Mouse (Mus musculus) kidney, embryonic 15.5 days (tissue): ENCODE results near the gene Vasn. TPM values are rescaled to one million over a fixed set of nuclear protein-coding genes. Genes with fewer than 3 reads are reported as not detected.

Source experiments
- ATAC-seq: fragments of 200-750 bp; cut with Nextera tagmentation; replicated peaks from 2 replicates; pipeline ENCODE4 v1.8.0; 2017; ENCODE audit warnings: moderate TSS enrichment; ENCODE audit not compliant: low FRiP score
- H3K27ac ChIP-seq: fragments of 300-500 bp; sonication (generic); 2 replicates; pipeline ENCODE4 v1.5.1; 2015; ENCODE audit warnings: mild to moderate bottlenecking, inconsistent platforms
- H3K27me3 ChIP-seq: fragments of 300-500 bp; sonication (generic); 2 replicates; pipeline ENCODE4 v1.6.1; 2015; ENCODE audit warnings: inconsistent platforms
- H3K36me3 ChIP-seq: fragments of 300-500 bp; sonication (generic); 2 replicates; pipeline ENCODE4 v1.6.1; 2015; ENCODE audit warnings: inconsistent platforms
- H3K4me1 ChIP-seq: fragments of 300-500 bp; sonication (generic); 2 replicates; pipeline ENCODE4 v1.6.1; 2015; ENCODE audit warnings: inconsistent platforms
- H3K4me2 ChIP-seq: fragments of 300-500 bp; sonication (generic); 2 replicates; pipeline ENCODE4 v1.6.1; 2015; ENCODE audit warnings: moderate library complexity, mild to moderate bottlenecking, inconsistent platforms
- H3K4me3 ChIP-seq: fragments of 300-500 bp; sonication (generic); replicated peaks from 2 replicates; pipeline ENCODE4 v1.5.1; 2015; ENCODE audit warnings: mild to moderate bottlenecking, inconsistent platforms
- H3K9ac ChIP-seq: fragments of 300-500 bp; sonication (generic); 2 replicates; pipeline ENCODE4 v1.6.1; 2015; ENCODE audit warnings: mild to moderate bottlenecking, inconsistent platforms
- H3K9me3 ChIP-seq: fragments of 300-500 bp; sonication (generic); replicated peaks from 2 replicates; pipeline ENCODE4 v1.6.1; 2016; ENCODE audit warnings: inconsistent platforms
- WGBS: fragments of 180-500 bp; shearing (Covaris S2); methylation state at CpG from one replicate; pipeline ENCODE4 v1.1.7; 2015; ENCODE audit warnings: mixed read lengths; 5-methylcytosine and 5-hydroxymethylcytosine counted together
- polyA plus RNA-seq: library from polyadenylated mRNA; unstranded; fragments of >200 nt; fragmentation: Nextera tagmentation; extraction: Ambion mirVana; gene quantifications from 2 replicates; pipeline ENCODE4 v1.2.1, GENCODE M21; 2015

Gene Vasn
- polyA plus RNA-seq, 1 experiment from 2014 or later = 23.5 TPM

DNA sequence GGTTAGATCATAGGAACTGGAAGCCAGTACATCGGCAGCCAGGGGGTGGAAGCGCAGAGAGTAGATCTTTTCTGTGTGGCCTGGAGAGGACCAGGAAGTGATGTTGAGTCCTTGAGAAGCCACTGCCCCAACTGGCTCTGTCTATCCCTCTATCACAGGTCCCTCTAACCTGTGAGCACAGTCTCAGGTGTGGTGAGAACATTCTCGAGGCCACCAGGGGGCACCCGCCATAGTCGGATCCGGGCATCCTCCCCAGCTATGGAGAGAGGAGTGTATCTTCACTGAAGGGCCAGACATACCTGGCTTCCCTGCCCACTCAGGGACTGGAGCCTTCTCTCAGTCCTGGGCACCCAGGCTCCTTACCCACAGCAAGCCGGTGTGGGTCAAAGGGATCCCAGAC is 7.7 kb upstream of the Vasn start:
- Histone ChIP-seq H3K9ac (no peak overlapping the region), H3K4me1 (peaks cover 12% of the 10 kb centered on the region), H3K4me2 (no peak overlapping the region), H3K36me3 (peaks cover 37% of the 10 kb centered on the region), H3K4me3 (no peak overlapping the region), H3K9me3 (no peaks in the 10 kb centered on the region), H3K27ac (peak overlapping the region; percentile 14; the same call in 1 of the 2 replicates), H3K27me3 (no peaks in the 10 kb centered on the region)
- WGBS = 48% methylated on average over 7 of the region's 7 CpGs
- ATAC-seq = no peak

DNA sequence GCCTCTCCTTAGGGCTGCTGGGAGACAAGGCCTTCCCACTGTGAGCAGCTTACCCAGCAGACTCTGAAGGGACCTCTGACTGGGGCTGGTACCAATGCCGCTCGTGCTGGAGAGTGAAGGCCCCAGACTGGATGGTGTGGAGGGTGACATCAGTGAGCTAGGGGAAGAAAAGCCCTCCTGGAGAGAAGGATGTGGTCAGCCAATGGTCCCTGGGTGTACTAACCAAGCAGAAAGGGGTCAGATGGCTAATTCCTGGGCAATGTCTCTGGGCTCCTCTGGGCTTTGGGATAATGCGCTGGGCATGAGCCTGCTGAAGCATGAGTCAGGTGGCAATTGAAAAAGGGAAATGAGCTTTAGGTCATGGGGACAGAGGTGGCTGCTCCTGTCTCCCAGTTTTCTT is 6.1 kb upstream of the Vasn start:
- Histone ChIP-seq H3K27ac (no peak overlapping the region), H3K9ac (no peak overlapping the region), H3K9me3 (no peaks in the 10 kb centered on the region), H3K27me3 (no peaks in the 10 kb centered on the region), H3K4me1 (0 out of 2 replicates have a peak, but pooled peaks cover 7% of the 10 kb centered on the region), H3K36me3 (peaks cover 30% of the 10 kb centered on the region), H3K4me3 (no peak overlapping the region), H3K4me2 (no peak overlapping the region)
- 91% methylated on average over 3 of the region's 3 CpGs for WGBS
- no peak for ATAC-seq

DNA sequence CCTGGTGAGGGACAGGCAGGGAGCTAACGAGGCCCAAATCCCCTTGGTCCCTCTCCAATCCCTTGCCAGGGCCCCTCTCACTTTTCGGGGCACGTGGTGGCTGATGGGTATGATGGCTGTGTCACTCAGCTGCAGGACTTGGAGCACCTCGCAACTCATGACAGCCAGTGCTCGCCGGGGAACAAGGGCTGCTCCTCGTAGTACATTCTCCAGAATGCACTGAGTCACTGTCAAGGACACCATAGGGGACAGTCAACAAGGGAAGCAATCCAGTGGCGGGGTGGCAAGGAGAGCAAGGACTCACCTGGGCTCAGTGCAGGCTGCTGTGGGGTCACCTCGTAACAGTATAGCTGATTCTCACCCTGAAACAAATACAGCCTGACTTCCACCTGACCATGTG is 5.1 kb upstream of the Vasn start:
- Histone ChIP-seq H3K4me2 (no peak overlapping the region), H3K9me3 (no peaks in the 10 kb centered on the region), H3K27me3 (no peaks in the 10 kb centered on the region), H3K9ac (no peak overlapping the region), H3K36me3 (peaks cover 30% of the 10 kb centered on the region), H3K4me1 (peaks cover 15% of the 10 kb centered on the region), H3K27ac (no peak overlapping the region), H3K4me3 (no peak overlapping the region)
- ATAC-seq = no peak
- WGBS = 78% methylated on average over 9 of the region's 9 CpGs

- no peak for ATAC-seq
- 65% methylated on average over 4 of the region's 4 CpGs for WGBS
- H3K4me3 ChIP-seq = no peak overlapping the region
- no peak overlapping the region for H3K27ac ChIP-seq
- H3K4me2 ChIP-seq = no peak overlapping the region
- peaks cover 16% of the 10 kb centered on the region for H3K4me1 ChIP-seq
- H3K9me3 ChIP-seq = no peaks in the 10 kb centered on the region
- 0 out of 2 replicates have a peak overlapping the region, but pooled peaks have one; percentile 21 for H3K9ac ChIP-seq
- H3K27me3 ChIP-seq = no peaks in the 10 kb centered on the region
- H3K36me3 ChIP-seq = peaks cover 30% of the 10 kb centered on the region
Measured at GRCm38 (mm10) chr16:4635760-4636159, 4.0 kb upstream of the Vasn start.

DNA sequence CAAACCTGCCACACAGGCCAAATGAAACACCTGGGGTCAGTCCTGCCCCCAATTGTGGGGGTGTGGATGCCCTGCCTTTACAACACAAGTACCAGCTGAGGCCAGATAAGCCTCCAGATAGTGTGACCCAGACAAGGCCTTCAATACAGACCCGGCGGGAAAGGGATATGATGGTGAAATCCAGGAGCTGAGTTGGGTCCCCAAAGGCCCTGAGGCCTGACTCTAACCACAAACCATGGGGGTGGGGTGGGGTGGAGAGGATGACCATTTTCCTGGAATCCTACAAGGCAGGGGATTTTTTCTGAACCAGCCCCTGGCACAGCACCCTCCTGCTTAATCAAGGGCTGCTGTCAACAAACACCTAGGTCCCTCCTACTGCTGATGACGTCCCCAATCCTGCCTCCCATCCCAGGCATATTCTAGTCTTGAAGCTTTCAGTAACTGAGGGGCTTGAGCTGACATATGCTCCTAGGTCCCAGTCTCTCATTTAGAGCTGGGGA is 800 bp upstream of the Vasn start:
- no peak overlapping the region for H3K4me3 ChIP-seq
- peaks cover 13% of the 10 kb centered on the region for H3K36me3 ChIP-seq
- ATAC-seq = no peak
- H3K27me3 ChIP-seq = no peaks in the 10 kb centered on the region
- H3K4me2 ChIP-seq = 0 out of 2 replicates have a peak overlapping the region, but pooled peaks have one; percentile 73
- H3K4me1 ChIP-seq = peaks cover 47% of the 10 kb centered on the region
- 92% methylated on average over 3 of the region's 3 CpGs for WGBS
- H3K9me3 ChIP-seq = no peaks in the 10 kb centered on the region
- no peak overlapping the region for H3K9ac ChIP-seq
- H3K27ac ChIP-seq = 0 out of 2 replicates have a peak overlapping the region, but pooled peaks have one; percentile 96

DNA sequence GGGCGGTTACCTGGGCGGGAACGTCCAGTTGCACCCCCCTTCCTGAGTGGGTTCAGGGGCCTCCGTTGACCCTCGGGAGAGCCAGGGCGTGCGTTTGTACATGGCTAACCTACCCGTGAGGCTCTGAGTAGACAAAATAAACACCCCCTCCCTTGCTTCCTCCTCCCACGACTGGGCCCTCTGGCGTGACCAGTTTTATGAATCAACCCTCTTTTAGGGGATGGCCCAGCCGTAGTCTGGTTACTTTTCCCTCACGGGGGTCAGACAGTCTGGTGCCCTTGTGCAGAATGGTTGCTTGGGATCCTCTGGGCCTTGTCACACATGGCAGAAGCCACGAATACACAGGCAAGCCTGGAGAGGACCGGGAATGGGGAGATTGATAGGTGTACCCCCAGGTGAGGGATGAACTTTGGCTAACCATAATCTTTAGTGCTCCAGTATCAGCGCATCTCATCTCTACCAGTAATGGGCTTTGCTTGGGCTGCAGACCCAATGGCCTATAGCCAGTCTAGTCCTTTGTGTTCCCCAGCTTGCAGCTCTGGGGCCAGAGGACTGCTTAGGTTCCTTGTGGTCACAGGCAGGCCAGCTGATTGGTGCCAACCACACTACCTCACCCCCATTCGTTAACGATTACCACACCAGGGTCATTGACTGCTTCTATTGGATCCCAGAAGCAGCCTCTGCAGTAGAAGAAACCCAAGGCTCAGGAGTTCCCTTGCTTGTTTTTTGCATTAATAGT is 695 bp downstream of the Vasn start:
- 2% methylated on average over 17 of the region's 17 CpGs for WGBS

DNA sequence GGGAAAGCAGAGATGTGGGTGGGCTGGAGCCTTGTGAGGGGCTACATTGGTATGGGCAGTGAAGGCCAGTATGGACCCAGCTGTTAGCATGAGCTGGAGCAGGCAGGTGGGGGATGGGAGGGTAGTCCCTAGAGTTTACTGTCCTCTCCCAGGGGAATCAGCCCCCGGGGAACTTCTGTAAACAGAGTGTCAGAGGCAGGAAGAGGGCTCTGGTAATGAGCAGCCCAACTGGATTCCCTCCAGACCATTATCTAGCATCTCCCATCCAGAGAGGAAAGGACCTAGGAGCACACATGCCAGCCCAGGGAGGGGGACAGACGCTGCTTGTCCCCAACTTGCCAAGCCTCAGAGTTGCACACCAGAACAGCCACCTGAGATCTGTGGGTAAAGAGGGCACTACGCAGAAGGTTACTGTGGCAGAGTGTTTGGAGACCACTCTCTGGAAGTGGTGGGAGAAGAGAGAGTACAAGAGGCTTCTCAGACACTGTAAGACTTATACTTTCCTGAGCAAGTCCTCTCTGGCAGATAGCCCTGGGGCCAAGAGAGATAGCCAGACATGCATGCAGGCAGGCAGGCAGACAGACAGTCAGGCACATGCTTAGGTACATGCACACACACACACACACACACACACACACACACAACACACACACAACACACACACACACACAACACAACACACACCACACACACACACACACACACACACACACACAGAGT is 1.5 kb downstream of the Vasn start:
- Histone ChIP-seq H3K4me3 (peak overlapping the region; percentile 76), H3K4me1 (peaks cover 64% of the 10 kb centered on the region), H3K4me2 (peak overlapping the region; percentile 73), H3K9me3 (no peaks in the 10 kb centered on the region), H3K27ac (peak overlapping the region; percentile 96), H3K27me3 (no peaks in the 10 kb centered on the region), H3K36me3 (peaks cover 17% of the 10 kb centered on the region), H3K9ac (peak overlapping the region; percentile 80)
- 27% methylated on average over 3 of the region's 3 CpGs for WGBS
- no peak for ATAC-seq

More for the DNA sequence above, 695 bp downstream of the Vasn start:
- ATAC-seq = peak; percentile 50
- Histone ChIP-seq H3K9me3 (no peaks in the 10 kb centered on the region), H3K36me3 (peaks cover 11% of the 10 kb centered on the region), H3K4me3 (peak overlapping the region; percentile 76), H3K4me2 (peak overlapping the region; percentile 73), H3K9ac (peak overlapping the region; percentile 80), H3K27me3 (no peaks in the 10 kb centered on the region), H3K4me1 (peaks cover 60% of the 10 kb centered on the region), H3K27ac (peak overlapping the region; percentile 96)

GRCm38 (mm10) chr16:4642190-4642589 is 2.4 kb downstream of the Vasn start:
- peak overlapping the region; percentile 96 for H3K27ac ChIP-seq
- WGBS = 29% methylated on average over 13 of the region's 13 CpGs
- peaks cover 17% of the 10 kb centered on the region for H3K36me3 ChIP-seq
- ATAC-seq = peak; percentile 72
- H3K9ac ChIP-seq = 0 out of 2 replicates have a peak overlapping the region, but pooled peaks have one; percentile 5
- peaks cover 73% of the 10 kb centered on the region for H3K4me1 ChIP-seq
- peak overlapping the region; percentile 73 for H3K4me2 ChIP-seq
- peak overlapping the region; percentile 76 for H3K4me3 ChIP-seq
- no peaks in the 10 kb centered on the region for H3K9me3 ChIP-seq
- H3K27me3 ChIP-seq = no peaks in the 10 kb centered on the region

- 67% methylated on average over 6 of the region's 6 CpGs for WGBS
- Histone ChIP-seq H3K9ac (0 out of 2 replicates have a peak overlapping the region, but pooled peaks have one; percentile 5), H3K4me1 (peaks cover 81% of the 10 kb centered on the region), H3K4me3 (peak overlapping the region; percentile 76), H3K4me2 (peak overlapping the region; percentile 73), H3K27ac (peak overlapping the region; percentile 96), H3K9me3 (no peaks in the 10 kb centered on the region), H3K36me3 (peaks cover 24% of the 10 kb centered on the region), H3K27me3 (no peaks in the 10 kb centered on the region)
- ATAC-seq = no peak
Measured at GRCm38 (mm10) chr16:4642937-4643336, 3.2 kb downstream of the Vasn start.

- Histone ChIP-seq H3K9me3 (no peaks in the 10 kb centered on the region), H3K36me3 (peaks cover 33% of the 10 kb centered on the region), H3K4me2 (peak overlapping the region; percentile 73), H3K4me1 (peaks cover 90% of the 10 kb centered on the region), H3K27me3 (no peaks in the 10 kb centered on the region), H3K9ac (no peak overlapping the region), H3K4me3 (no peak overlapping the region), H3K27ac (peak overlapping the region; percentile 96)
- no peak for ATAC-seq
- WGBS = 67% methylated on average over 11 of the region's 11 CpGs
Measured at GRCm38 (mm10) chr16:4643670-4644419, 4.1 kb downstream of the Vasn start.

GRCm38 (mm10) chr16:4645867-4646266 is 6.1 kb downstream of the Vasn start:
- no peak for ATAC-seq
- Histone ChIP-seq H3K27ac (0 out of 2 replicates have a peak overlapping the region, but pooled peaks have one; percentile 0), H3K4me3 (no peak overlapping the region), H3K4me1 (peaks cover 87% of the 10 kb centered on the region), H3K9me3 (no peaks in the 10 kb centered on the region), H3K27me3 (no peaks in the 10 kb centered on the region), H3K9ac (no peak overlapping the region), H3K4me2 (no peak overlapping the region), H3K36me3 (peaks cover 54% of the 10 kb centered on the region)
- WGBS = 80% methylated on average over 4 of the region's 4 CpGs
